Mouse (Mus musculus): ENCODE measurements at regions not wholly inside any gene's neighbourhood (a gene's known extent, or its start where the extent isn't known, plus 50 kb on each side); places are given as distances from the start of the nearest gene placed in this dataset.

DNA sequence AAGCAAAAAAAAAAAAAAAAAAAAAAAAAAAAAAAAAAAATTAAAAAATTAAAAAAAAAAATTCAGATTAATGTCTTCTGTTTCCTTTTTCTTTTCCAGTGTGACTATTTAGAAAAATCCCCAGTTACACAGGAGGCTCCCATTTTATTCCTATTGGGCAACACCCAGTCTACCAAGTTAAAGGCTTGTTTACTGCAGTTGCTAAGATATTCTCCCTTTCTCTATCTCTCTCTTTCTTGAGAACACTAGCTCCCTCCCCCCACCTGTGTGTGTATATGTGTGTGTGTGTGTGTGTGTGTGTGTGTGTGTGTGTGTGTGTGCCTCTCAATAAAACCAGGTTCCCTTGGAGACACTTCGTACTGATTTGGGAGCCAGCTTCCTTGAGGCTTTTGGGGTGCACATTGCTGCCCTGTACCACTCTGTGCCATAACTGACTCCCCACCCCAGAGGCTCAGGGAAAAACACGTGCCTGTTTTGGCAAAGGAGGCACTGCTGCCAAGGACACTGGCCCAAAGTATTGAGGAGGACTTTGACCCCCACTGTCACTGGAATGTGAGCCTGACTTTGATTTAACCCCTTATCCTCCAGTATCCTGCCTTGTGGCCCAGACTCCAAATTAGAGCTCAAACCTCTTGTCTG, 50.3 kb downstream of the Anapc15-ps start:
- no peak for DNase-seq (ENCODE audit: low spot score in 2 of 2)

GRCm38 (mm10) chr10:95620796-95621195, 52.5 kb downstream of the Anapc15-ps start:
- no peak for DNase-seq (ENCODE audit: low spot score in 2 of 2)

- DNase-seq (ENCODE audit: low spot score in 2 of 2) = no peak
These were observed 53.6 kb downstream of the Anapc15-ps start for GRCm38 (mm10) chr10:95619601-95620000.

DNA sequence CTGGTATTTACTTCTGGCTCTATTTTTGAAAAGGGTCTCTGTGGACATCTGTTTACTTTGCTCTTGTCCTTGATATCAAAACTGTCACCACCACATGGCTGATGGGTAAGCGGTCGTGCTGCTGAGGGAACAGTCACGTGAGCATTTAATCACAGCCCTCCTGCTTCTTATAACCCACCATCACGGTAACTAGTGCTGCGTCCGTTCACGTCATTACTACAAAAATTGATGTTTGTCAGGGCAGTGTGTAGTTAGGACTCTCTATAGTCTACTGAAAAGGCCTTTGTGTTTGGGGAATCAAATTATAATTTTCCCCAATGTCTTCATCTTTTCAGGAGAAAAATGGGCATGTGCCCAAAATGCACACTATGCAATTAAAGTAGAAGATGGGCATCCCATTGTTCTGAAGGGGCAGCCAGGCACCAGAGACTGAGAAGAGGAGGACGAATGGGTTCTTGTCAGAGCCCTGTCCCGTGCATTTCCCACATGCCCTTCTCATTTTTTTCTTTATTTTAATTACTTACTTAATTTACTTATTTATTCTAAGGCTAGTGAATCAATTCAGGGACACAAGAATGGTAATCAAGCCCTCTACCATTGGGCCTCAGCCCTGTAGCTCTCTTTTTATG, 54.6 kb upstream of the Nudt4 start:
- no peak for DNase-seq (ENCODE audit: low spot score in 2 of 2)

- no peak for DNase-seq (ENCODE audit: low spot score in 2 of 2)
These were observed 52.9 kb upstream of the Nudt4 start for GRCm38 (mm10) chr10:95616821-95617220.

DNA sequence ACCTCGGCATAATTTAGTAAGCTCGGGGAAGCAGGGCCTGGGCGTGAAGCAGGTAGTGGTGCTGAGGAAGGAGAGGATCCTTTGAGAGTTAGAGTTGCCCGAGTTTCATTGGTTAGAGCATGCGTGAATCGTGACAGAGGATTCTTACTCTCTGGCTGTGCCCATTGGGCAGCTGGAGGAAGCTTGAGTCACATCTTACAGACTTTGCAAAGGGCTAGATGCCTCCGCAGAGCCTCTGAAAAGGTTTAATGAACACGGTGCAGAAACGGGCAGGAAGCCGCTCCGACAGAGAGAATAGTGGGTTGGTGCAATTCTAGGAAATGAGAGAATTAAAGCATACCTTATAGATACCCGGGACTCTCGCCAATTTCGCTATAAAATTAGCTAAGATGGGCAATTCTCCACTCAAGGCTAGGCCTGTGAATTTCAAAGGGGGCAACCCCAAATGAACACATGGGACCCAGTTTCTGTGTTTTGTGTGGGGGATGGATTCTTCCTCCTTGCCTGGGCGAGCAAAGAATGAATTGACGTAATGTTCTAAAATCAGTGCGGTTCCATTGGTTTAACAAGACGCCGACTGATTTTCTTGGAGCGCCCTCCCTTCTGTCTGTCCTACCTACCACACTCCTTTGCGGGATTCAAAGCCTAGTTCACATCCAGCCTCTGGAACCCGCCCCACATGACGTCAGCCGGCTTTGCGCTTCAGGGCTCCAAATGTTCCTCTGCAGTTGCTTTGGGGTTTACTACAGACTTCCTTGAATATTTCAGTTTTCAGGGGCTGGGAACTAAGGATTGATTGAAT, 52.1 kb upstream of the Nudt4 start:
- peak; percentile 59 to 69 for DNase-seq (ENCODE audit: low spot score in 2 of 2)

Measured in left cerebral cortex, adult 18-20 months (tissue).